Comparison of ENCODE assay signal across 8 mouse cellular contexts in the genomic region with DNA sequence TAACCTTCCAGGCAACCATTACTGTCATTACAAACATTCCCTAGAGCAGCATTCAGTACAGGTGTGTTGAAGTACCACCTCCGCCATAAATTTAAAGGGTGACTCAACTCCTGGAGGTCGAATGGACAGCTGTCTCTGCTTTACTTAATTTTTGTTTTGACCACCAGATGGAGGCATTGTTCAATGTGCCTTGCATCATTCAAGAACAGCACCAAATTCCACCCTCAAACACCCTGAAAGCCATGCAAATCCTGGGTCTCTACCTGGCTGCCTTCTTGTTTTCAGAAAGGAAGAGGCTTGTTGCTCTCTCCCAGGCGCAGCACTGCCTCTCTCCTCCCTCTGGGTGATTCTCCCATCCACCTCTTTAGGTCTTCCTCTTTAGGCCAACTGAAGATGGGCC.
A peak's percentile ranks its signal among the peaks of the same experiment; 100 is the strongest.
DNase-seq lines count a peak whose midpoint lies in the region; ATAC-seq lines count a peak whose summit lies in the region.

No protein-coding gene starts in this region.

- H3K36me3 ChIP-seq in heart, embryonic 11.5 days (ENCODE audit: control insufficient read depth, insufficient read depth, low read length) = no peaks in the 10 kb centered on the region
- H3K36me3 ChIP-seq in embryonic facial prominence, embryonic 14.5 days (ENCODE audit: control insufficient read depth, insufficient read depth, low read length) = no peaks in the 10 kb centered on the region

- no peak overlapping the region for H3K4me3 ChIP-seq in heart, embryonic 11.5 days (ENCODE audit: low read depth, low read length)
- no peak overlapping the region for H3K4me3 ChIP-seq in embryonic facial prominence, embryonic 14.5 days (ENCODE audit: low read depth, low read length)

- no peaks in the 10 kb centered on the region for H3K27me3 ChIP-seq in heart, embryonic 11.5 days (ENCODE audit: control insufficient read depth, insufficient read depth, low read length)
- H3K27me3 ChIP-seq in embryonic facial prominence, embryonic 14.5 days (replicated peaks; ENCODE audit: control insufficient read depth, insufficient read depth, low read length) = no peaks in the 10 kb centered on the region

- no peak overlapping the region for H3K9ac ChIP-seq in heart, embryonic 11.5 days (ENCODE audit: low read depth, low read length)
- H3K9ac ChIP-seq in embryonic facial prominence, embryonic 14.5 days (ENCODE audit: low read depth, low read length) = no peak overlapping the region; the same call in 1 of the 2 replicates

- no peak overlapping the region for H3K4me2 ChIP-seq in heart, embryonic 11.5 days
- H3K4me2 ChIP-seq in embryonic facial prominence, embryonic 14.5 days (ENCODE audit: low read depth, low read length) = no peak overlapping the region

- peak; percentile 46 to 81 for DNase-seq in heart, adult 18-20 months
- DNase-seq in B cell, adult 2 months = peak; percentile 20 to 29
- DNase-seq in WW6 (ENCODE audit: low read depth, low spot score) = peak; percentile 54
- peak; percentile 84 for DNase-seq in embryonic facial prominence, embryonic 14.5 days (ENCODE audit: low spot score)
- peak; percentile 74 for DNase-seq in kidney, adult 9 months
- no peak for DNase-seq in urinary bladder, postnatal 10 days (ENCODE audit: low spot score)

- H3K9me3 ChIP-seq in heart, embryonic 11.5 days (replicated peaks; ENCODE audit: control insufficient read depth, low read length) = no peaks in the 10 kb centered on the region
- H3K9me3 ChIP-seq in embryonic facial prominence, embryonic 14.5 days (ENCODE audit: control insufficient read depth, low read length) = peaks cover 8% of the 10 kb centered on the region; the same call in 1 of the 2 replicates

- WGBS in heart, embryonic 11.5 days (ENCODE audit: insufficient replicate concordance) = 24% methylated on average over 3 of the region's 3 CpGs
- WGBS in embryonic facial prominence, embryonic 14.5 days = 25% methylated on average over 3 of the region's 3 CpGs

- no peak for ATAC-seq in heart, embryonic 11.5 days (replicated peaks; ENCODE audit: insufficient number of reproducible peaks, low FRiP score, low TSS enrichment)
- ATAC-seq in embryonic facial prominence, embryonic 14.5 days (ENCODE audit: low read depth) = 0 out of 2 replicates have a peak, but pooled peaks have one; percentile 22
- peak; percentile 66 for ATAC-seq in megakaryocyte, adult 5-6 weeks (ENCODE audit: poor library complexity, severe bottlenecking)

- H3K4me1 ChIP-seq in heart, embryonic 11.5 days (ENCODE audit: control insufficient read depth, insufficient read depth, low read length) = peaks cover 14% of the 10 kb centered on the region
- H3K4me1 ChIP-seq in embryonic facial prominence, embryonic 14.5 days (ENCODE audit: control insufficient read depth, insufficient read depth, low read length) = 0 out of 2 replicates have a peak, but pooled peaks cover 3% of the 10 kb centered on the region

- H3K27ac ChIP-seq in heart, embryonic 11.5 days (ENCODE audit: low read depth, low read length) = no peak overlapping the region
- no peak overlapping the region for H3K27ac ChIP-seq in embryonic facial prominence, embryonic 14.5 days (replicated peaks; ENCODE audit: low read depth, low read length)
